Mouse (Mus musculus): ENCODE data around the gene Tmem88b. TPM values are rescaled to one million over a fixed set of nuclear protein-coding genes. Genes with fewer than 3 reads are reported as not detected.
"Not testable (repeated sequence)": the region's sequence is repeated elsewhere in the genome, so short reads cannot be mapped to it uniquely, and the experiment has no call there.

The Tmem88b gene
- polyA plus RNA-seq, 1 experiment from 2014 or later = 0.54 TPM

- ATAC-seq (ENCODE audit: insufficient number of reproducible peaks, insufficient read depth, low FRiP score, low read depth) = no peak
- no peak overlapping the region for H3K27ac ChIP-seq (ENCODE audit: low read length)
- no peak overlapping the region for H3K4me2 ChIP-seq (replicated peaks; ENCODE audit: low read depth, low read length)
- H3K9me3 ChIP-seq (ENCODE audit: control insufficient read depth, low read depth, low read length) = no peaks in the 10 kb centered on the region
- H3K36me3 ChIP-seq (ENCODE audit: control insufficient read depth, insufficient read depth, low read length) = no peaks in the 10 kb centered on the region
- no peaks in the 10 kb centered on the region for H3K4me1 ChIP-seq (ENCODE audit: control insufficient read depth, insufficient read depth, low read length)
- H3K4me3 ChIP-seq (ENCODE audit: low read depth, low read length) = no peak overlapping the region
- no peak overlapping the region for H3K9ac ChIP-seq (replicated peaks; ENCODE audit: low read depth, low read length)
- WGBS = 60% methylated on average over 2 of the region's 2 CpGs
- no peaks in the 10 kb centered on the region for H3K27me3 ChIP-seq (ENCODE audit: control insufficient read depth, insufficient read depth, low read length)
These were observed 8.1 kb upstream of the Tmem88b start for GRCm38 (mm10) chr4:155793730-155794129.

DNA sequence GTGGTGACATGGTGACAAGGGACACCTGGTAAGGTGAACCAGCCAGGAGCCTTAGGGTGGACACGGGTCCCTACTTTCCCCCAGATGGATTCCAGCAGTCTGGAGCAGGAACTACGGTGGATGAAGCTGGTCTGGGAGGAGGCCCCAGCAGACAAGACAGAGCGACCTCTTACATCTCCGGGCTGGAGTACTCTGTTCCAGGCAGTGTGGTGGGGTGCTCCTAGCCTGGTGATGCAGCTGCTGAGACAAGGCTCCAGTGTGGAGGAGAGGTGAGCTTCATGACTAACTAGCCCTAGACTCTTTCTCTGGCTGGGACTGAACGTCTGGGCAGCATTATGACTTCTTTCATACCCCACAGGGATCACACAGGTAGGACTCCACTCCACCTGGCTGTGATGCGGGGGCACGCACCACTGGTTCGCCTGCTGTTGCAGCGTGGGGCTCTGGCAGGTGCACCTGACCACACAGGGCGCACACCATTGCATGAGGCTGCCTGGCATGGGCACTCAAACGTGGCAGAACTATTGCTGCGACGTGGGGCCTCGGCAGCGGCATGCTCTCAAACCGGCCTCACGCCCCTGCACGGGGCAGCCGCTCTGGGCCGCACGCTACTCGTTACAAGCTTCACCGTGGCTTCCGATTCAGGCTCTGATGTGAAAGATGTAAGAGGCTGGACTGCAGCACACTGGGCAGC is 5.7 kb upstream of the Tmem88b start:
- no peaks in the 10 kb centered on the region for H3K27me3 ChIP-seq (ENCODE audit: control insufficient read depth, insufficient read depth, low read length)
- 67% methylated on average over 24 of the region's 24 CpGs for WGBS
- no peak overlapping the region for H3K4me2 ChIP-seq (replicated peaks; ENCODE audit: low read depth, low read length)
- no peaks in the 10 kb centered on the region for H3K4me1 ChIP-seq (ENCODE audit: control insufficient read depth, insufficient read depth, low read length)
- no peak for ATAC-seq (ENCODE audit: insufficient number of reproducible peaks, insufficient read depth, low FRiP score, low read depth)
- no peak overlapping the region for H3K4me3 ChIP-seq (ENCODE audit: low read depth, low read length)
- no peaks in the 10 kb centered on the region for H3K9me3 ChIP-seq (ENCODE audit: control insufficient read depth, low read depth, low read length)
- H3K9ac ChIP-seq (replicated peaks; ENCODE audit: low read depth, low read length) = no peak overlapping the region
- no peaks in the 10 kb centered on the region for H3K36me3 ChIP-seq (ENCODE audit: control insufficient read depth, insufficient read depth, low read length)
- peak overlapping the region; percentile 74; the same call in 1 of the 2 replicates for H3K27ac ChIP-seq (ENCODE audit: low read length)

DNA sequence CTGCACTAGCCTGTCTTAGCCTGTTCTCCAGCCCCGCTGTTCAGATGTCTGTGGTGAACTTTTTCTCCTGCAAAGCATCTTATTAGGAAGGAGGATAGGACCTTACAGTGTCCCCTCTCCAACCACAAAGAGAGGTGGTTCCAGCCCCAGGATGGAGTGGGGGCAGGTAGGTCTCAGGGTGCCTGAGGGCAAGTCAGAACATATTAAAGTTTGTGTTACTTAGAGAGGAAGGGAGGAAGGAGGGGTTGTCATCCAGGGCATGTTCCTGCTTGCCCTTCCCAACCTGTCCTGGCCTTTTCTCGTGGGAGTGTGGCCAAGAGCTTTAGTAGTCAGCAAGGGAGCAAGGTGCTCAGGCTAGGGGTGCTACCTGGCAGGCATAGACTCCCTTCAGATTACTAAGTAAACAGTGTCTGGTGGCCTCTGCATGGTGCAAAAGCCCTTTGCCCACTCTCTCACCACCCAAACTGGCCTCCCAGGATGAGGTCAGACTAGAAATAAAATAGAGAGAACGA is 5.0 kb upstream of the Tmem88b start:
- peak; percentile 68 for ATAC-seq (ENCODE audit: insufficient number of reproducible peaks, insufficient read depth, low FRiP score, low read depth)
- peak overlapping the region; percentile 74; the same call in 1 of the 2 replicates for H3K27ac ChIP-seq (ENCODE audit: low read length)
- no peaks in the 10 kb centered on the region for H3K4me1 ChIP-seq (ENCODE audit: control insufficient read depth, insufficient read depth, low read length)
- H3K4me2 ChIP-seq (replicated peaks; ENCODE audit: low read depth, low read length) = no peak overlapping the region
- H3K27me3 ChIP-seq (ENCODE audit: control insufficient read depth, insufficient read depth, low read length) = no peaks in the 10 kb centered on the region
- H3K36me3 ChIP-seq (ENCODE audit: control insufficient read depth, insufficient read depth, low read length) = no peaks in the 10 kb centered on the region
- H3K9ac ChIP-seq (replicated peaks; ENCODE audit: low read depth, low read length) = no peak overlapping the region
- no peak overlapping the region for H3K4me3 ChIP-seq (ENCODE audit: low read depth, low read length)
- 46% methylated on average over 3 of the region's 3 CpGs for WGBS
- no peaks in the 10 kb centered on the region for H3K9me3 ChIP-seq (ENCODE audit: control insufficient read depth, low read depth, low read length)

DNA sequence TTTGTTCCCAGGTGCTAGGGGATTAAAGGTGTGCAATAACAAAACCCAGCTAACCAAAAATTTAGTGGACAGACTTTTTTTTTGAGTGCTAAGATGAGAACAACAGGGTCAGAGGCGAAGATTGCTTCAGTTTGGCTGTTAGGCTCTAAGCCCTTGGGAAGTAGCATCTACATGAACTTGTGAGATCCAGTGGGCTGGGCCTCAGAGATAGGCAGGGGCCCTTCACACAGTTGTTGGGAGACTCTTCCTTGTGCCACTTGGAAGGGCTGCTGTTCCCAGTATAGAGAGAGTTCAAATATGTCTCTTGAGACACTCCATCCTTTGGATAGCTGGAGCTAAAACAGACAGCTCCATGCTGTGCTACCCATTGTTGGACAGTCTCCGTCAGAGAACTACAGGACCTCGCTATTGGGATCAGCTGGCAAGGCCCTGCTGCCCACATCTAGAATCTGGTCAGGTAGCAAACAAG is 4.4 kb upstream of the Tmem88b start, which contains the start of gene Ankrd65:
TSS of gene Ankrd65 (plus strand) at position 419 of the 469 bp plus-strand sequence.
- Histone ChIP-seq H3K27me3 (ENCODE audit: control insufficient read depth, insufficient read depth, low read length) (no peaks in the 10 kb centered on the region), H3K9ac (replicated peaks; ENCODE audit: low read depth, low read length) (no peak within 1 kb of the TSS), H3K4me2 (replicated peaks; ENCODE audit: low read depth, low read length) (no peak within 1 kb of the TSS), H3K4me1 (ENCODE audit: control insufficient read depth, insufficient read depth, low read length) (no peaks in the 10 kb centered on the region), H3K27ac (ENCODE audit: low read length) (peak within 1 kb of the TSS; percentile 74; the same call in 1 of the 2 replicates), H3K36me3 (ENCODE audit: control insufficient read depth, insufficient read depth, low read length) (no peaks in the 10 kb centered on the region), H3K9me3 (ENCODE audit: control insufficient read depth, low read depth, low read length) (no peaks in the 10 kb centered on the region), H3K4me3 (ENCODE audit: low read depth, low read length) (no peak within 1 kb of the TSS)
- ATAC-seq (ENCODE audit: insufficient number of reproducible peaks, insufficient read depth, low FRiP score, low read depth) = no peak
- 89% methylated on average over 3 of the region's 3 CpGs for whole genome bisulfite sequencing

DNA sequence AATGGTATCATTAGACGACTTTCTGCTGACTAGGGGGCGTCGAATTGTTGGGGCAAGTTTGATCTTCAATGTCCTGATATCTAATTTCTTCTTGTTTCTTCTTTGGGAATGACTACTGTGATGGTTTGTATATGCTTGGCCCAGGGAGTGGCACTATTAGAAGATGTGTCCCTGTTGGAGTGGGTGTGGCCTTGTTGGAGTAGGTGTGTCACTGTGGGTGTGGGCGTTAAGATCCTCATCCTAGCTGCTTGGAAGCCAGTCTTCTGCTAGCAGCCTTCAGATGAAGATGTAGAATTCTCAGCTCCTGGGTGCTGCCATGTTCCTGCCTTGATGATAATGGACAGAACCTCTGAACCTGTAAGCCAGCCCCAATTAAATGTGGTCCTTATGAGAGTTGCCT is 3.2 kb upstream of the Tmem88b start:
- not testable (repeated sequence) for H3K27me3 ChIP-seq (ENCODE audit: control insufficient read depth, insufficient read depth, low read length); H3K9ac ChIP-seq (replicated peaks; ENCODE audit: low read depth, low read length); H3K4me2 ChIP-seq (replicated peaks; ENCODE audit: low read depth, low read length); H3K4me3 ChIP-seq (ENCODE audit: low read depth, low read length); H3K36me3 ChIP-seq (ENCODE audit: control insufficient read depth, insufficient read depth, low read length); H3K27ac ChIP-seq (ENCODE audit: low read length); H3K9me3 ChIP-seq (ENCODE audit: control insufficient read depth, low read depth, low read length); ATAC-seq (ENCODE audit: insufficient number of reproducible peaks, insufficient read depth, low FRiP score, low read depth); H3K4me1 ChIP-seq (ENCODE audit: control insufficient read depth, insufficient read depth, low read length)
- WGBS = 71% methylated on average over 4 of the region's 4 CpGs

- no peak overlapping the region for H3K27ac ChIP-seq (ENCODE audit: low read length)
- H3K4me2 ChIP-seq (replicated peaks; ENCODE audit: low read depth, low read length) = no peak overlapping the region
- ATAC-seq (ENCODE audit: insufficient number of reproducible peaks, insufficient read depth, low FRiP score, low read depth) = no peak
- H3K4me1 ChIP-seq (ENCODE audit: control insufficient read depth, insufficient read depth, low read length) = peaks cover 3% of the 10 kb centered on the region; the same call in 1 of the 2 replicates
- no peaks in the 10 kb centered on the region for H3K9me3 ChIP-seq (ENCODE audit: control insufficient read depth, low read depth, low read length)
- no peak overlapping the region for H3K4me3 ChIP-seq (ENCODE audit: low read depth, low read length)
- 76% methylated on average over 3 of the region's 3 CpGs for WGBS
- no peaks in the 10 kb centered on the region for H3K36me3 ChIP-seq (ENCODE audit: control insufficient read depth, insufficient read depth, low read length)
- H3K9ac ChIP-seq (replicated peaks; ENCODE audit: low read depth, low read length) = no peak overlapping the region
- no peaks in the 10 kb centered on the region for H3K27me3 ChIP-seq (ENCODE audit: control insufficient read depth, insufficient read depth, low read length)
These were observed 2.6 kb upstream of the Tmem88b start for GRCm38 (mm10) chr4:155788300-155788699.

DNA sequence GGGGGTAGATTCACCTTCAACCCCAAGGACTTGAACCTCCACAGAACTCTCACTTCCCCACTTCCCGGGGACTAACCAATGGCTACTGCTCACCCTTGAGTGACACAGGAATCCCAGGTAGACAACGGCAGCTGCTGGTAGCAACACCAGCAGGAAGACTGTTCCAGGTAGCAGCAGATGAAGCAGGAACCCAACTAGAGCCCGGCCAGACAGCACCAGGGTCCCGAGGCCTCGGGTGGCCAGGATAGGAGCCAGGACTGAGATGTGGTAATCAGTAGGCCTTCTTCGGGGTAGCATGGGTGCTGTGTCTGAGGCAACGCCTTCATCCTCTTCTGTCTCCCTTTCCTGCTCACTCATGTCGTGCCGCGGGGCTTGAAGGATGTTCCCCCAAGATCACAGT is 428 bp downstream of the Tmem88b start:
- H3K9ac ChIP-seq (replicated peaks; ENCODE audit: low read depth, low read length) = no peak overlapping the region
- no peaks in the 10 kb centered on the region for H3K27me3 ChIP-seq (ENCODE audit: control insufficient read depth, insufficient read depth, low read length)
- H3K27ac ChIP-seq (ENCODE audit: low read length) = no peak overlapping the region
- WGBS = 81% methylated on average over 10 of the region's 10 CpGs
- no peaks in the 10 kb centered on the region for H3K9me3 ChIP-seq (ENCODE audit: control insufficient read depth, low read depth, low read length)
- H3K4me1 ChIP-seq (ENCODE audit: control insufficient read depth, insufficient read depth, low read length) = peaks cover 7% of the 10 kb centered on the region; the same call in 1 of the 2 replicates
- ATAC-seq (ENCODE audit: insufficient number of reproducible peaks, insufficient read depth, low FRiP score, low read depth) = no peak
- no peaks in the 10 kb centered on the region for H3K36me3 ChIP-seq (ENCODE audit: control insufficient read depth, insufficient read depth, low read length)
- no peak overlapping the region for H3K4me2 ChIP-seq (replicated peaks; ENCODE audit: low read depth, low read length)
- H3K4me3 ChIP-seq (ENCODE audit: low read depth, low read length) = no peak overlapping the region

DNA sequence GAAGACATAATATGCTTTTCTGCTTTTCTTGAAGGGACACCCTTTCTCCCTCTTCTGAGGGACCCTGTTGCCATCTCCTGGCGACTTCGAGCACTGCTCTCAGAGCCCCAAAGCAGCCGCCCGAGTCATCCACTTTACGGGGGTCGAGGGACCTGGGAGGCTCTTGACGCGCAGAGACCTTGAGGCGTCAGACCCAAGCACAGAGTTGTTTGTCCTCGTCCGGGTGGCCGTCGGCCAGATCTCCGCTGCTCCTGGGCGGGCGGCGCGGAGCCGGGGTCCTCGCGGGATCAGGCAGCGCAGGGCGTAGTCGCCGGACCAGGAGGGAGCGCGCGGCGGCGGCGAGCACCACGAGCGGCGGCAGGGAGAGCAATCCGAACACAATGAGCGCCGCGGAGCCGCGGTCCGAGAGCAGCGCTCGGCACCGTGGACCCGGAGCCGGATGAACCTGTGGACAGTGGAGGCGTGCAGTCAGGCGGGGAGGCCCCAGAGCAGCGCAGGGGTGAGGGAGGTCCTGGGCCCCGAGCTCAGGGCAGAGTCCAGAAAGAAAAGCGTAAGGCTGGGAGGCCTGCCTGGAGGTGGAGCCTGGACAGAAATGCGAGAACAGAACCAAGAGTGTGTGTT is 1.5 kb downstream of the Tmem88b start:
- Histone ChIP-seq H3K36me3 (ENCODE audit: control insufficient read depth, insufficient read depth, low read length) (no peaks in the 10 kb centered on the region), H3K4me1 (ENCODE audit: control insufficient read depth, insufficient read depth, low read length) (peaks cover 7% of the 10 kb centered on the region; the same call in 1 of the 2 replicates), H3K9me3 (ENCODE audit: control insufficient read depth, low read depth, low read length) (no peaks in the 10 kb centered on the region), H3K9ac (replicated peaks; ENCODE audit: low read depth, low read length) (peak overlapping the region; percentile 65), H3K4me3 (ENCODE audit: low read depth, low read length) (peak overlapping the region; percentile 58), H3K27ac (ENCODE audit: low read length) (peak overlapping the region; percentile 71), H3K4me2 (replicated peaks; ENCODE audit: low read depth, low read length) (peak overlapping the region; percentile 62), H3K27me3 (ENCODE audit: control insufficient read depth, insufficient read depth, low read length) (no peaks in the 10 kb centered on the region)
- WGBS = under 1% methylated on average over 52 of the region's 52 CpGs
- ATAC-seq (ENCODE audit: insufficient number of reproducible peaks, insufficient read depth, low FRiP score, low read depth) = peak; percentile 66

Measured in stomach, embryonic 14.5 days (tissue).